Mouse (Mus musculus) thymus, adult 2 months (tissue): ENCODE measurements around the gene Tmem121.

Experiments used
- CTCF ChIP-seq: fragments of 200-500 bp; IDR thresholded peaks from 2 replicates; pipeline ENCODE4 v1.5.1; 2012; ENCODE audit warnings: mild to moderate bottlenecking, control low read depth, low read length, moderate library complexity, borderline replicate concordance; ENCODE audit not compliant: control insufficient read depth, poor library complexity, insufficient read depth; ENCODE audit errors: extremely low read depth
- POLR2A ChIP-seq: fragments of 200-500 bp; IDR thresholded peaks from 2 replicates; pipeline ENCODE4 v1.6.1; 2012; ENCODE audit warnings: mild to moderate bottlenecking, low read length, control low read depth, moderate library complexity; ENCODE audit not compliant: control insufficient read depth, poor library complexity, insufficient read depth; ENCODE audit errors: extremely low read depth

DNA sequence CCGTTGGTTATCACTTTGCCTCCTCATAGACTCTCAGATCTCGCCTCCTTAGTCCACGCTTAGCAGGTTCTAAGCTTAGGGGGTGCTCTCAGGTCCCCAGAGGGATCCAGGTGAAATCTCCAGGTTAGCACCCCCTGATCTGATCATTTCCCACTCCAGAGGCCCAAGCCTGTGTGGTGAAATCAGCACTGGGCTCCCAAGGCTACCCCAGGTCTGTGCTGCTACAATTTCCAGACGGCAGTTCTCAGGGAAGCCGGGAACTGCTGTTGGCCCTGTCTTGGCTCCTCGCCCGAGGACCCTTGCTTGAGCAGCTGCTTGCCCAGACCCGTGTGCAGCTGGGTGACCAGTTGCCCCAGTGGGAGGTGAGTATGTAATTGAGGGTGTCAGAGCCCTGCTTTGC, 28.7 kb upstream of the Tmem121 start:
- TF ChIP-seq POLR2A (no peak), CTCF (no peak)
